ENCODE assay signal across 1 mouse cellular context in the genomic region with DNA sequence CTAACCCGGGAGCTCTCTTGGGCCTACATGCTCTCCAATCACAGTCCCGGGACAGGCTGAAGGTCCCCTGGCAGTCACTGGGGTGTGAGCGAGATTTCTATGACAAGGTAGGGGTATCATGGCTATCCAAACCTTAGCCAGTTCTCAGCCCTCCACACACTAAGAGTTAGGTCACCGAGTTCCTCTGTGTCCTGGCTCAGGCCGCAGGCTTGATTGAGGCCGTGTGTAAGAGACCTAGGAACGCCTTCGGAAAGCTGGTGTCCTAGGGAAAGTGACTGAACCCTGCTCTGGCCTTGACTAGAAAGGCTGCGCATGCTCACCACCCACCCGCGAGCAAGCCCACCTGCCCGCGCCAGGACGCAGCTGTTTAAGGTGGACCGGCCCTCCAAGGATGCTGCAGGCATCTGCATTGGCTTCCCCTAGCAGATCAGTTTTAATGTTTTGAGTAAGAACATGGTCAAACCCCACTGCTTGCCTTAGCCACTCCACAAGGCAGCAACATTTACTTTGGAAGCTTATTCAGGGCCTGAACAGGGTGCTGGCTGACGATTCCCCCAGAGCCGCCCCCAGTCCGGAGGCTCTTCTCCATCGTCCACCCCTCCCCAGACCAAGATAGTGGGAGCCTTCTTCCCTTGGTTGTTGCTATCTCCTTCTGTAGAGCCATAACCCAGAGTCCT.
A peak's percentile ranks its signal among the peaks of the same experiment; 100 is the strongest.
TF ChIP-seq lines count a peak whose summit lies in the region.

No protein-coding gene starts in this region.

TF ChIP-seq in CH12.LX, 34 proteins besides CTCF, POLR2A, EP300 and RAD21:
- TF ChIP-seq CHD2 (IDR thresholded peaks at IDR 0.05; ENCODE audit: low read length) (0 out of 2 replicates have a peak, but pooled peaks have one; percentile 22), UBTF (IDR thresholded peaks at IDR 0.05; ENCODE audit: low read depth, low read length) (no peak), SIN3A (IDR thresholded peaks at IDR 0.05; ENCODE audit: low read length) (peak; percentile 65; the same call in 1 of the 2 replicates), MAX (IDR thresholded peaks at IDR 0.05; ENCODE audit: low read length) (peak; percentile 66), MAZ (IDR thresholded peaks at IDR 0.05; ENCODE audit: low read depth, low read length) (no peak; the same call in 1 of the 2 replicates), NRF1 (IDR thresholded peaks at IDR 0.05; ENCODE audit: low read depth, low read length) (peak; percentile 85), SMC3 (IDR thresholded peaks at IDR 0.05; ENCODE audit: low read depth, low read length) (no peak), RCOR1 (conservative IDR thresholded peaks at IDR 0.05; ENCODE audit: low read depth, low read length) (0 out of 2 replicates have a peak, but pooled peaks have one; percentile 29), ELF1 (IDR thresholded peaks at IDR 0.05; ENCODE audit: low read depth, low read length) (0 out of 2 replicates have a peak, but pooled peaks have one; percentile 2), MXI1 (IDR thresholded peaks at IDR 0.05; ENCODE audit: low read depth, low read length) (0 out of 2 replicates have a peak, but pooled peaks have one; percentile 15), TCF12 (IDR thresholded peaks at IDR 0.05; ENCODE audit: low read depth, low read length) (no peak), POLR2AphosphoS2 (IDR thresholded peaks at IDR 0.05; ENCODE audit: low read depth, low read length) (peak; percentile 67; the same call in 1 of the 2 replicates), HCFC1 (IDR thresholded peaks at IDR 0.05; ENCODE audit: low read depth, low read length) (peak; percentile 22)
